8 mouse cellular contexts compared by ENCODE assay signal in the genomic region with DNA sequence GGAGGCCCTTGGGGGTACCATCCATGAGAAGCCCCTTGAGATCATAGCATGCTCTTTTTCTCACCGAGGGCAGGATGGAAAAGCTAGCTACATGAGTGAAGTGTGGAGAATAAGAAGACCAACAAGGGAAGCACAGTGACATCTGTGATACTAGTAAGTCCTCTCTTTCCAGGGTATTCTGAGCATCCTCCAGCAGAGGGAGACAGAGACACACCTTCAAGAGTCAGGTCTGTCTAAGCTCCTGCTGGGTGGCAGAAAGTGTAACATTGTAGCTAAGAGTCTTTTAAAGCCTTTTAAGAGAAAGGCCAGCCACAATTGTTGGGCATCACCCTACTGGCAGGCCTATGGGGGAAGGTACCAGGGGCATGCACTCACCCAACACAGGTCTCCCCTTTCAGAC. TPM values are rescaled to one million over a fixed set of nuclear protein-coding genes. Genes with fewer than 3 reads are reported as not detected.
DNase-seq lines count a peak whose midpoint lies in the region; ATAC-seq lines count a peak whose summit lies in the region.

No protein-coding gene starts in this region.

- no peak for ATAC-seq in intestine, embryonic 14.5 days (replicated peaks; ENCODE audit: low FRiP score, low TSS enrichment, low read depth)
- no peak for ATAC-seq in intestine, embryonic 16.5 days
- ATAC-seq in inflammation-experienced regulatory T-cells, adult 6 months = peak; percentile 68

- 38% methylated on average over 1 of the region's 1 CpGs for WGBS in intestine, embryonic 14.5 days
- WGBS in intestine, embryonic 16.5 days = 41% methylated on average over 1 of the region's 1 CpGs

- DNase-seq in intestine, embryonic 14.5 days (ENCODE audit: low spot score) = peak; percentile 61
- DNase-seq in CD4-positive, CD25-positive, alpha-beta regulatory T cell, adult 2 months (ENCODE audit: low read depth, low spot score) = peak; percentile 79
- DNase-seq in R1 (ENCODE audit: low read depth, low spot score) = peak; percentile 77
- peak; percentile 5 to 18 for DNase-seq in natural killer cell, adult 2 months (ENCODE audit: low spot score in 2 of 2)
- DNase-seq in urinary bladder, postnatal 10 days (ENCODE audit: low spot score) = no peak
- DNase-seq in adrenal gland, postnatal 25 days = no peak

- no peaks in the 10 kb centered on the region for H3K36me3 ChIP-seq in intestine, embryonic 14.5 days (ENCODE audit: control insufficient read depth, insufficient read depth, low read length)
- H3K36me3 ChIP-seq in intestine, embryonic 16.5 days (ENCODE audit: control insufficient read depth, insufficient read depth, low read length) = no peaks in the 10 kb centered on the region

- H3K9me3 ChIP-seq in intestine, embryonic 14.5 days (ENCODE audit: control insufficient read depth, low read length) = no peaks in the 10 kb centered on the region
- H3K9me3 ChIP-seq in intestine, embryonic 16.5 days (ENCODE audit: control insufficient read depth, low read length) = no peaks in the 10 kb centered on the region

- no peaks in the 10 kb centered on the region for H3K4me1 ChIP-seq in intestine, embryonic 14.5 days (replicated peaks; ENCODE audit: control insufficient read depth, insufficient read depth, low read length)
- no peaks in the 10 kb centered on the region for H3K4me1 ChIP-seq in intestine, embryonic 16.5 days (ENCODE audit: control insufficient read depth, insufficient read depth, low read length)

- no peak overlapping the region for H3K9ac ChIP-seq in intestine, embryonic 14.5 days (ENCODE audit: low read length)
- no peak overlapping the region for H3K9ac ChIP-seq in intestine, embryonic 16.5 days (ENCODE audit: low read depth, low read length)

- no peak overlapping the region for H3K4me3 ChIP-seq in intestine, embryonic 14.5 days (ENCODE audit: low read depth, low read length)
- no peak overlapping the region for H3K4me3 ChIP-seq in intestine, embryonic 16.5 days (ENCODE audit: low read length)

- no peak overlapping the region for H3K27ac ChIP-seq in intestine, embryonic 14.5 days (ENCODE audit: low read depth)
- H3K27ac ChIP-seq in intestine, embryonic 16.5 days (ENCODE audit: low read length) = no peak overlapping the region

- no peak overlapping the region for H3K4me2 ChIP-seq in intestine, embryonic 14.5 days (ENCODE audit: low read length)
- no peak overlapping the region for H3K4me2 ChIP-seq in intestine, embryonic 16.5 days (ENCODE audit: low read depth, low read length)

- H3K27me3 ChIP-seq in intestine, embryonic 14.5 days (replicated peaks; ENCODE audit: control insufficient read depth, insufficient read depth, low read length) = no peaks in the 10 kb centered on the region
- no peaks in the 10 kb centered on the region for H3K27me3 ChIP-seq in intestine, embryonic 16.5 days (replicated peaks; ENCODE audit: control insufficient read depth, insufficient read depth, low read length)

RNA-seq across cellular contexts. Expression of a gene that starts 43.8 kb away (rescaled TPM):
- polyA plus RNA-seq in intestine, embryonic 14.5 days (2014; fragmentation: Nextera tagmentation; extraction: Ambion mirVana) = 10.8 and 11.0 TPM in 2 replicates
- 10.4 and 13.5 TPM in 2 replicates for polyA plus RNA-seq in intestine, embryonic 16.5 days (2015; fragmentation: Nextera tagmentation; extraction: Ambion mirVana)
- 10 to 100 TPM in 1 of 3 experiments, 1 to 10 TPM in 2; 4.5 to 10.3 (median 7.9) TPM for polyA plus RNA-seq in inflammation-experienced regulatory T-cells, adult 6 months (2017; shearing (Covaris generic))
- 42.8 and 45.0 TPM in 2 replicates for total RNA-seq in adrenal gland, postnatal 25 days (2021)

Comparison
In these comparisons a context has a peak if more than half of its experiments do, and no peak if none do; other contexts are left out.
1. DNase-seq: peak in intestine, embryonic 14.5 days (single experiment), CD4-positive, CD25-positive, alpha-beta regulatory T cell, adult 2 months (single experiment), R1 (single experiment) and natural killer cell, adult 2 months (2 of 2); none in urinary bladder, postnatal 10 days (single experiment) and adrenal gland, postnatal 25 days (single experiment).